Mouse (Mus musculus): ENCODE results near the gene Dgkq.
"Not testable (repeated sequence)": the region's sequence is repeated elsewhere in the genome, so short reads cannot be mapped to it uniquely, and the experiment has no call there.

Dgkq gene

GRCm38 (mm10) chr5:108655381-108655780 is 14.1 kb downstream of the Dgkq start:
- DNase-seq (ENCODE audit: low spot score): no peak

GRCm38 (mm10) chr5:108654444-108654990 is 15.0 kb downstream of the Dgkq start:
- DNase-seq (ENCODE audit: low spot score): no peak

DNA sequence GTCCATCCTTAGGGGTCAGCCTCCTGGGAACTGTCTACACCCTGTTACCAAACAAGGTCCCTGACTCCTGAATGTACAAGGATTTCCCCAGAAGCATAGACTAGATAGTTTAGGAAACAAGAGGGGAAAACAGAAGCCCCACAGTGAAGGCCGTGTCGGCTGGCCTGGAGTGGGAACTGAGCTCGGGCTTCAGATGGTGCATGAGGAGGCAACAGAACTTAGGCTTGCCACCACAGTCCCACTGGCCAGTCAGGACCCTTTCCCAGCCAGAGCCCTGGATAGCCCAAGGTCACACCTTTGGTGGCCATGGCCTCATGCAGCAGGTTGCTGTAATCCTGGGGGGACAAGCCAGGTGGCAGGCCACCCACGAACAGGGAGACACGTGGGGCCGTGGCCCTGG is 16.1 kb downstream of the Dgkq start:
- no peak for DNase-seq (ENCODE audit: low spot score)

- DNase-seq (ENCODE audit: low spot score): no peak
Measured at GRCm38 (mm10) chr5:108651823-108652222, 17.6 kb downstream of the Dgkq start.

DNA sequence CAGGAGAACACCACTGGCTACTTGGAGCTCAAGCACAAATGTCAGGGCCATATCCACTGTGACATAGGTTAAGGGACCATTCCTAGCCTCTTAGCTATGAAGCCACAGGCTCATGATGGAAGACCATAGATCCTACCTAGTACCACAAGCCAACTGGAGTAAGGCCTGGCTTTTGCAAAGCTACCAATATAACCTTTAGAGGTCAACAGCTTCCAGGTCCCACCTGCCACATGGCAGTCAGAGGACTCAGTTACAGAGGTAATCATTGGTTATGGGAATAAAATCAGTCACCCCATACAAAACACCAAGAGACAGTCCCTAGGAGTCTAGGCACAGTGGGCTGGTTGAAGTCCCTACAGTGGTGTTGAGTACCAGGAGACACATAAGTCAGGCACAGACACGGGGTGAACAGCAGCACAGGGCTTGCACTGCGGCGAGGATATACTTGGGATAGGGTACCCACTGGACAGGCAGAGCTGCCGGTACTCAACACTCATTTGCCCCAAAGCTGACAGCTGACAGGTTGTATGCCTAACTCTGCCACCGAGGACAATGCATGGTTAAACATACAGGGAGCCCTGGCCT is 18.2 kb downstream of the Dgkq start:
- DNase-seq (ENCODE audit: low spot score): no peak

DNA sequence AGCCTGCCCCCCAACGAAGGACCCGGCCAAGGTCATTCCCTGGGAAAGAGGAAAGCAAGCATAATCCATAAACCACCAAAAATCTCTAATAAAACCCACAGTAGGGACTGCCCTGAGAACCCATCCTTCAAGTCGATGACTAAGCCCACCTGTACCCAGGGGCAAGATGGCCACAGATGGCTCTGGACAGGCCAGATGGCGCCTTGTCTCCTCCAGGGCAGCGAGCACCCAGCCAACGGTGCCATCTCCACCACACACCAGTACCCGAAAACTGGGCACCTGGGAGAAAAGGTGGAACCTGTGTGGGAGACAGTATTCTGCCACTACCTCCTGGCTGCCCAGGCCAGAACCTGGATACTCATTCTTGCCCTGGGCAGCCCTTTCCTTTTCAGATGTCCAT is 19.1 kb downstream of the Dgkq start:
- DNase-seq (ENCODE audit: low spot score): no peak

DNA sequence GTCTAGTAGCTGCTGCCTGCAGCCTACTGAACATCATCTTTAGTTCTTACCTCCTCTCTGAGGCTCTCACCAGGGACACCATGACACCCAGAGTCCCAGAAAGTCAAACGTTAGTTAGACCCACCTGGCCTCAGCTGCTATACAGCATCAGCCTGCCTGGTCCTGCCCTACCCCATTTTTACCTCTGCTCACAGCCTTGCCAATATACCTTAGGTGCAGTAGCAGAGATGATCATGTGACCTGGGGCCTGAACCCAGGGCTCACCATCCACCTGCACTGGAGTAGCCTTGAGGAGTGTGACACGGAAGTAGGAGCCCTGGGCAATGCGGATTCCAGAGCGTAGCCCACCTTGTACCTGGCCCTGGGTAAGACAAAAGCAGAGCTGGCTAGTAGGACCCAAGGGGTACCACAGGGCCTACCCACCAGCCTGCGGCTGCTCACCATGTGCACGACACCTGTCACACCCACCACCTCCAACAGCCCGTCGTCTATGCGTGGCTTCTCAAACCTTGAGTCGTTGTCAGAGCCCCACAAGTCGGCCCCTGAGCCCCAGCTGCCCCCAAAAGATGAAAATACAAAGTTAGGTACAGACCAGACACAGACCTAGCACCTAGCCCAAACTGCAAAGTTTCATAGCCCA is 20.4 kb downstream of the Dgkq start:
- DNase-seq (ENCODE audit: low spot score): no peak

DNA sequence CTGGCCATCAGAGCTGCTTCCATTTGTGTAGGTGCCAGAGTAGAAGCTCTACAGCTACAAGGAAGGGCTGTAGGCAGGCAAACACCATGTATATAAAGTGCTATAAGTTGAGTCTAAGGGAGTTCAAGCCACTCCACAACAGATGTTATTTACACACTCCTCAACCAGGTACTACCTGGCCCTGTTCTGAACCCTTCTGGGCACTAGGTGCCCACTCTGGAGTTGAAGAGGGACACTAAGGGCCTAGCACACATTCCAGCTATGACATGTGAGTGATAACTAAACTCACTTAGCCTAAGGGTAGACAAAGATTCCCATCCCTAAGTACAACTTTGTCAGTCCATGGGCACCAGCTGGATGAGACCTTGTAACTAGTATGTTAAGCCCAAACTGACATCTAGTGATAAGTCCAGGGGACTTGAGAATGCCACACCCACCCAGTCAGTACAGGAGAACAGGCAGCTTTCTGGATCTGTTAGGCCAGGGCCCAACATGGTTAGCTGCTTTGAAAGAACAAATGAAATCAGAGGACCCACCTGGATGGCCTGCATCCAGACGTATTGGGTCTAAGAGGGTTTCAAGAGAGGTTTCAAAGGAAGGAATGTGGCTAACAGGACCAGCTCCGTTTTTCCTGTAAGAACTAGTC is 21.5 kb downstream of the Dgkq start:
- DNase-seq (ENCODE audit: low spot score): no peak

DNA sequence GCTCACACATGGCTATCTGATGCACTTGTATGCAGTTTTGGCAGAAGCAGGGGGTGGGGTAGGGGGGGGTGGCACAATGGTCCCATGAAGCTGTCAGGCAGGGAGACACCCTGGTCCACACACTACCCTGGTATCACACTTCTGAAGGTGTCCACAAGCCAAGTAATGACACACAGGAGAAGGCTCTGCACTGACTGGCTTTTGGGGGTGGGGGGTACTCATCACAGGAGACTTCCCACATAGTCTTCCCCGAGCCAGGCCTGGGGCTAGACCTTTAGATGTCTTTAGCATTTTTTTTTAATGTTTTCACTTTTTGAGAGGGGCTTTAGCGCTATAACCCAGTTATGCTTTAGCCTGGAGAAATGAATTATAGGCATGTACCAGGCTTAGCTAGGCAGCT is 22.2 kb downstream of the Dgkq start:
- DNase-seq (ENCODE audit: low spot score): no peak

- no peak for DNase-seq (ENCODE audit: low spot score)
Measured at GRCm38 (mm10) chr5:108646343-108646660, 23.2 kb downstream of the Dgkq start.

DNA sequence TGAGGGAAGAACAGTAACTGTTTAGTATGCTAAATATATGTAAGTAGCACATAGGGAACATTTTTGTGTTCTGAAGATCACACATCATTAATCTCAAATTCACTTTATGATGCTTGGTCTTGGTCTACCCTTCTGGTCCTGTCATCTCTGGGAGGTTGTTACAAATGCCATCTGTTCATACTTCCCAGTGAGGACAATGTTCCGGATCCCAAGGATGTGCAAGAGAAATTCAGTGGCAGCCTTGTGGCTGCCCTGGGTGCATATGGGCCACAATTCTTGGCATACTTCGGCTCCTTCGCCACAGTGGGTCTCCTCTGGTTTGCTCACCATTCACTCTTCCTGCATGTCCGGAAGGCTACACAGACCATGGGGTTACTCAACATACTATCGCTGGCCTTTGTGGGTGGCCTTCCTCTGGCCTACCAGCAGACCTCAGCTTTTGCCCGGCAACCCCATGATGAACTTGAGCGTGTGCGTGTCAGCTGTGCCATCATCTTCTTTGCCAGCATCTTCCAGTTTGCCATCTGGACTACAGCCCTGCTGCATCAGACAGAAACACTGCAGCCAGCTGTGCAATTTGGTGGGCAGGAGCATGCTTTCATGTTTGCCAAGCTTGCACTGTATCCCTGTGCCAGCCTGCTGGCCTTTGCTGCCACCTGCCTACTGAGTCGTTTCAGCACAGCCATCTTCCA is 23.7 kb downstream of the Dgkq start:
- no peak for DNase-seq (ENCODE audit: low spot score)

- DNase-seq (ENCODE audit: low spot score): no peak
Measured at GRCm38 (mm10) chr5:108643674-108644073, 25.8 kb downstream of the Dgkq start.

GRCm38 (mm10) chr5:108636172-108636571 is 33.3 kb downstream of the Dgkq start:
- DNase-seq (ENCODE audit: low spot score): no peak

GRCm38 (mm10) chr5:108634088-108634487 is 35.4 kb downstream of the Dgkq start:
- not testable (repeated sequence) for DNase-seq (ENCODE audit: low spot score)

GRCm38 (mm10) chr5:108633676-108634075 is 35.8 kb downstream of the Dgkq start:
- DNase-seq (ENCODE audit: low spot score): no peak

DNA sequence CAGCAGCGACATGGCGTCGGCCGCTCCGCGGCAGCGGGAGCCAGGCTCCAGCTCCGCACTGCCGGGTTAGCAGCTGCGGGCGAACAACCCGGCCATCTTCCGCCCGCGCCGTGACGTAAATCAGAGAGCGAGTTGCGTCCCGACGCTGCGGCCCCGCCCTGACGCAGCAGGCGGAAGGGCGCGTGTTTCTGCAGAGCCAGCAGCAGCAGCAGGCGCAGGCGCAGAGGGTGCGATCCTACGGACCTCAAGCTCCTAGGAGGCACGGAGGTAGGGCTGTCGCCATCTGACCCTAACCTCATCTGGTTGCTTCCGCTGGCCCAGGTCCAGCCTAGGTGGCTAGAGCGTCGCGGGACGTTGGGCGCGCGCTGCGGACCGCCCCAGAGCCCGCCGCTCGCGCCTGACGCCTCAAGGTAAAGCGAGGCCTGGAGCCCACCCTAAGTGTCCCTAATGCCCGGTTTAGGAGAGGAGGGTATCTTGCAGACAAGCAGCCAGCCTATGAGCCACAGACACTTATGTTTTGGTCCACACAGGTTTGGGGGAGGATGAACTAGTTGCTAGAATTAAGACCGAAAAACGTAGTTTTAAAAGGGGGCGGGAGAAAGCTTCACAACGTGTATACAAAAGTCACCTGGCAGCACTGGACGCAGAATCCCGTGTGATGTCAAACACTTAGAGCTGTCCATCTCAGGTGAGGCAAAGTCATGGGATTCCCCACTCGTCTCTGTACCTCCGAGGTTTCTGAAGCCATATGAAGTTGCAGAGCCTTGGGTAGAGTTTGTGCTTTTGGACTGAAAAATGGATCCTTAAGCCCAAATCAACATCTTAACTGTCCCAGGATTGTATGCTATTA is 39.6 kb downstream of the Dgkq start, which contains the start of the genes Gak and Tmem175:
Gak (minus strand) TSS at position 122 of the 850 bp plus-strand sequence.
Tmem175 (plus strand) TSS at position 137 of the 850 bp plus-strand sequence.
- DNase-seq (ENCODE audit: low spot score): peak; percentile 90

- no peak for DNase-seq (ENCODE audit: low spot score)
Measured at GRCm38 (mm10) chr5:108628891-108629633, 40.4 kb downstream of the Dgkq start.

GRCm38 (mm10) chr5:108626050-108626660 is 43.3 kb downstream of the Dgkq start:
- no peak for DNase-seq (ENCODE audit: low spot score)

DNA sequence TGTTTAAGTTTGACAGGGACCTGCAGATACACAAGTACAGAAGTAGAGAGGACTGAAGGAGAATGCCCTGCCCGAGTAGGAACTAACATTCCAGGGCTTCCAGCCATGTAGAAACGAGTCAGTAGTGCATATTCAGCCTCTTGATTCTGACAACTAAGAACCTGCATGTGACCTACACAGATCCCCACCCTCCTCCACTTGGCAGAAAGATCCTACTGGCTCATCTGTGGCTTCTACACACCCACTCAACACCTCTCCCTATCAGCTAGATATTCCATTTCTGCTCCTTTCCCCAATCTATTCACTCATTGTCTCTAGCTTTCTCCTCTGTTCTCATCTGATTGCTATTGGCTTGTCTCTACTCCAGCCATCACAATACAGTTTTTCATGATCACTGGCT is 47.6 kb downstream of the Dgkq start:
- no peak for DNase-seq (ENCODE audit: low spot score)

DNA sequence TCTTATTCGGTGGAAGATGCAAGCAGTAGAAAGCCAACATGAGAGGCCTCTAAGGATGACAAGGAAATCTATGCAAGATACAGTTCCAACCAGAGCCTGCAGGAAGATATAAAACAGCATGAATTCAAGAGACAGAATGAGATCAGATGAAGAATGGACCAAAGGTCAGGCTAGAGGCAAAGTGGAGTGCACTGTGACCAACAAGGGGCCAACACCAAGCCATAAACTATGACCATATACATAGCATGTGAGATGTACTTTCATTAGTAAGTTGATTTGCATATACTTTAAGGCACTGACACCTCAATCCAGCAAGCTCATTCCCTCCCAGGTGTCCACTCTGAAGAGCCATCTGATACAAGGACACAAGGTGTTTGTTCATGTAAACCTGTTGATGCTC is 59.0 kb downstream of the Dgkq start:
- DNase-seq (ENCODE audit: low spot score): no peak

- DNase-seq (ENCODE audit: low spot score): no peak
Measured at GRCm38 (mm10) chr5:108602537-108602936, 66.9 kb downstream of the Dgkq start.
